Mouse (Mus musculus): ENCODE measurements around the gene Entpd8. TPM values are rescaled to one million over a fixed set of nuclear protein-coding genes. Genes with fewer than 3 reads are reported as not detected.

Gene Entpd8
- polyA plus RNA-seq, 1 experiment from 2014 or later, result 3.0 TPM

Small RNAs within 50 kb of the gene (microRNA-seq; reads per million reads assigned to microRNA genes)
- gene Gm24328 (not detected), gene Mir7664 (not detected)

Other genes with a start within 250 kb of the Entpd8 start
- gene Ehmt1, start 160.7 kb upstream of the Entpd8 start, polyA plus RNA-seq (2014; fragmentation: Nextera tagmentation; extraction: Ambion mirVana), result 61.3 and 101 TPM in 2 replicates
- 35.7 and 40.3 TPM in 2 replicates for gene Arrdc1, start 145.1 kb upstream of the Entpd8 start, polyA plus RNA-seq (2014; fragmentation: Nextera tagmentation; extraction: Ambion mirVana)
- 15.2 and 28.5 TPM in 2 replicates for gene Zmynd19, start 130.5 kb upstream of the Entpd8 start, polyA plus RNA-seq (2014; fragmentation: Nextera tagmentation; extraction: Ambion mirVana)
- gene Dph7, start 117.9 kb upstream of the Entpd8 start, polyA plus RNA-seq (2014; fragmentation: Nextera tagmentation; extraction: Ambion mirVana), result 26.4 and 30.2 TPM in 2 replicates
- 132 and 152 TPM in 2 replicates for gene Mrpl41, start 105.2 kb upstream of the Entpd8 start, polyA plus RNA-seq (2014; fragmentation: Nextera tagmentation; extraction: Ambion mirVana)
- gene Pnpla7, start 104.3 kb upstream of the Entpd8 start, polyA plus RNA-seq (2014; fragmentation: Nextera tagmentation; extraction: Ambion mirVana), result 6.0 and 7.5 TPM in 2 replicates
- 57.4 and 67.7 TPM in 2 replicates for gene Nsmf, start 25.9 kb upstream of the Entpd8 start, polyA plus RNA-seq (2014; fragmentation: Nextera tagmentation; extraction: Ambion mirVana)
- gene Noxa1, start 14.8 kb downstream of the Entpd8 start, polyA plus RNA-seq (2014; fragmentation: Nextera tagmentation; extraction: Ambion mirVana), result 0.36 and 0.53 TPM in 2 replicates
- gene Nrarp, start 100.5 kb downstream of the Entpd8 start, polyA plus RNA-seq (2014; fragmentation: Nextera tagmentation; extraction: Ambion mirVana), result 8.7 and 21.0 TPM in 2 replicates
- gene Tor4a, start 116.6 kb downstream of the Entpd8 start, polyA plus RNA-seq (2014; fragmentation: Nextera tagmentation; extraction: Ambion mirVana), result 6.8 and 11.3 TPM in 2 replicates
- 72.7 and 101 TPM in 2 replicates for gene Nelfb, start 131.2 kb downstream of the Entpd8 start, polyA plus RNA-seq (2014; fragmentation: Nextera tagmentation; extraction: Ambion mirVana)
- 0.49 and 0.54 TPM in 2 replicates for gene Stpg3, start 134.3 kb downstream of the Entpd8 start, polyA plus RNA-seq (2014; fragmentation: Nextera tagmentation; extraction: Ambion mirVana)
- gene Fam166a, start 138.4 kb downstream of the Entpd8 start, polyA plus RNA-seq (2014; fragmentation: Nextera tagmentation; extraction: Ambion mirVana), result 0.55 TPM in 1 of 2 replicates, not detected in the other
- gene Tubb4b, start 144.4 kb downstream of the Entpd8 start, polyA plus RNA-seq (2014; fragmentation: Nextera tagmentation; extraction: Ambion mirVana), result 532 and 565 TPM in 2 replicates
- gene Slc34a3, start 154.1 kb downstream of the Entpd8 start, polyA plus RNA-seq (2014; fragmentation: Nextera tagmentation; extraction: Ambion mirVana), result 0.34 and 0.57 TPM in 2 replicates
- 0.20 and 0.39 TPM in 2 replicates for gene Rnf224, start 156.5 kb downstream of the Entpd8 start, polyA plus RNA-seq (2014; fragmentation: Nextera tagmentation; extraction: Ambion mirVana)
- 19.8 and 21.2 TPM in 2 replicates for gene Rnf208, start 162.0 kb downstream of the Entpd8 start, polyA plus RNA-seq (2014; fragmentation: Nextera tagmentation; extraction: Ambion mirVana)
- gene Cysrt1, start 162.1 kb downstream of the Entpd8 start, polyA plus RNA-seq (2014; fragmentation: Nextera tagmentation; extraction: Ambion mirVana), result not detected in 2 replicates
- 3.6 and 4.7 TPM in 2 replicates for gene AL732309.1, start 166.6 kb downstream of the Entpd8 start, polyA plus RNA-seq (2014; fragmentation: Nextera tagmentation; extraction: Ambion mirVana)
- gene Tmem203, start 175.1 kb downstream of the Entpd8 start, polyA plus RNA-seq (2014; fragmentation: Nextera tagmentation; extraction: Ambion mirVana), result 17.0 and 25.4 TPM in 2 replicates
- 5.8 and 7.3 TPM in 2 replicates for gene Tprn, start 182.3 kb downstream of the Entpd8 start, polyA plus RNA-seq (2014; fragmentation: Nextera tagmentation; extraction: Ambion mirVana)
- 212 and 253 TPM in 2 replicates for gene Ssna1, start 192.1 kb downstream of the Entpd8 start, polyA plus RNA-seq (2014; fragmentation: Nextera tagmentation; extraction: Ambion mirVana)
- gene Anapc2, start 192.2 kb downstream of the Entpd8 start, polyA plus RNA-seq (2014; fragmentation: Nextera tagmentation; extraction: Ambion mirVana), result 71.4 and 111 TPM in 2 replicates
- not detected in 2 replicates for gene Tmem210, start 207.8 kb downstream of the Entpd8 start, polyA plus RNA-seq (2014; fragmentation: Nextera tagmentation; extraction: Ambion mirVana)
- gene Lrrc26, start 209.6 kb downstream of the Entpd8 start, polyA plus RNA-seq (2014; fragmentation: Nextera tagmentation; extraction: Ambion mirVana), result not detected in 2 replicates
- gene Grin1, start 238.9 kb downstream of the Entpd8 start, polyA plus RNA-seq (2014; fragmentation: Nextera tagmentation; extraction: Ambion mirVana), result 0.32 and 0.64 TPM in 2 replicates

All from kidney, embryonic 14.5 days (tissue).